Mouse (Mus musculus): Measurements from ENCODE around the gene Usp1.
"Not testable (repeated sequence)": the region's sequence is repeated elsewhere in the genome, so short reads cannot be mapped to it uniquely, and the experiment has no call there.

The Usp1 gene

GRCm38 (mm10) chr4:98923568-98924070, at the start of gene Usp1:
TSS of gene Usp1 (plus strand) at chr4:98923810.
- DNase-seq = peak; percentile 83 to 87

DNA sequence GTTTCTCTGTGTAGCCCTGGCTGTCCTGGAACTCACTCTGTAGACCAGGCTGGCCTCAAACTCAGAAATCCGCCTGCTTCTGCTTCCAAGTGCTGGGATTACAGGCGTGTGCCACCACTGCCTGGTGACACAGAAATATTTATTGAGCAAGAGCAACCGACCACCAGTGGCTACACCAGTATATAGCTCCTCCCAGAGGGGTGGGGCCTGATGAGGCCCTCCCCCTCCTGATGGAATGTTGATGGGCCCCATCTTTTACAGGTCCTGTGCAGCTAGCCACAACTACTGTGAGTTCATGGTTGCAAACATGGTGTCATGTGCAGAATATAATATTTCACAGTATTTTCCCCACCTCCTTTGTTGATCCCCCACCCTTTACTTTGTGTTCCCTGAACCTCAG, 40.9 kb upstream of the Usp1 start:
- no peak for DNase-seq

DNA sequence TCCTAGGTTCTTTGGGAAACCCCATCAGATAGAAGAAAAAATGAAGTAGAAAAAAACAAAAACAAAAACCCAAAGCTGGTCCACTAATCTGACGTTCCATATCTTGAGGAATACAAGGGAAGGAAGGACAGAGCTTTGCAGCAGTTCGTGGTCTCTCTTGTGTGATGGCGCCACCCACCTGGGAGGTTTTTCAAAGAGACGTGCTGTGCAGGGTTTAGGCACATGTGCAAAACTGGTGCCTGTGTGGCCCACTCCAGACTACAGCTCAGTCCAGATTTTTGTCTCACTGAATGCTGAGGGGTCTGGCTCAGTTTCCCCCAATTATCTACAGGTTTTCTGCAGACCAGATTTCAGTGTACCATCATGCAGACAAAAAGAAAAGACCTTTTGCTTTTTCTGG, 37.2 kb upstream of the Usp1 start:
- no peak for DNase-seq

DNA sequence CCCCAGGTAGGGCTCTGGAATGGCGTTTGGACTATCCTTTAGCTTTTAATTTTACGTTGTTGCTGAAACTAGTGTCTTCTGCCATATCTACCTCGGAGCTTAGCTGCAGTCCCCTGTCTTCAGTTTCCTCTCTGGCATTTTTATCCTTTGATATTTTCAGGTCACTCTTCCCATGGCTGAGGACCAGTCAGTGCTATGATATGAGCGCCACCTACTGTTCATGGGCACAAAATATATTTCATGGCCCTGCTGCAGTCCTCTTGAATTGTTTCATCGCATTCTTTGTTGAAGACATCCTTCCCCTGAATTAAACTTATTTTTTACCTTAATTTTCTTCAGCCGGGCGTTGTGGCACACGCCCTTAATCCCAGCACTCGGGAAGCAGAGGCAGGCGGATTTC, 36.5 kb upstream of the Usp1 start:
- DNase-seq = no peak

- no peak for DNase-seq
Measured at GRCm38 (mm10) chr4:98910246-98910645, 13.4 kb upstream of the Usp1 start.

GRCm38 (mm10) chr4:98917724-98918123, 5.9 kb upstream of the Usp1 start:
- DNase-seq = no peak

DNA sequence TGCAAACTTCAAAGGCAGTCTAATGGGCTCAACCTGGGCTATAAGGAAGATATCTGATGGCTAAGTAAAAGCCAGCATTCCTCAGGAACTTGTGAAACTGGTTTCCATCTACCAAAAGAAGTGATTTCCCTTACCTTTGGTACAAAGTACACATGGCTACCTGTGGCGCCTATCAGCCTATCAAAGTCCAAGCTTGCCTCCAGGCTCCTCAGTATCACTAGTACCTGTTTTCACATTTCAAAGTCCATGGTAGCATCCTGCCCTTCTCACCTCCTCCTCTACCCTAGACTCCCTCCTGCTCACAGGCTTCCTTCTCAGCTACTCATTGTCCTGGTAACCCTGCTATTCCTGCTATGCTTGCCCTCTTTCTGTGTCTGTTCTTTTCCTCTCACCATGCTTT, 5.4 kb upstream of the Usp1 start:
- no peak for DNase-seq

GRCm38 (mm10) chr4:98920896-98921295, 2.7 kb upstream of the Usp1 start:
- DNase-seq = no peak

DNA sequence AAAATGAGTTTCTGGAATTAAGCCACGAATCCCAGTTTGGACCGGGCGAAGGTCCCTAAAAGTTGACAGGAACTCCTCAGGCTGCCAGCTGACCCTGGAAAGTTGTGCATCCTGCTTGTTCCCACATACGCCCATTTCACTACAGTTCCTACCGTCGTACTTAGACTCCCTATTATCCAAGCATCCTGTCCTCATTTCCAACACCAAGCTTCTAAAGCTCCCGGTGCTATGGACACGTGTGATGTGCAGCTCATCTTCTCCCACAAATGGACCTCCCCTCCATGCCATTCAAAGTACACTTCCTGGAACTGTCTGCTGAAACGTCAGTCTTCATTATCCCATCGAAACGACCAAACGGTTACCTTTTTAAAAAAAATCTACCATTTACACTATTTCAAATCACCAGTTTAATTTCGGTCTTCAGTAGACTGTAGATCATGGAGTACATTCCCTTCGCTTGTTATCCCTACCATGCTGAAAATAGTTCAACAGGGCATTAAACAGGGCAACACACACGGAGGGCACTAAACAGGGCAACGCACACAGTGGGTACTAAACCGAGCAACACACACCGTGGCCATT, 1.5 kb upstream of the Usp1 start:
- DNase-seq = peak in 1 of 2 experiments; percentile 9

DNA sequence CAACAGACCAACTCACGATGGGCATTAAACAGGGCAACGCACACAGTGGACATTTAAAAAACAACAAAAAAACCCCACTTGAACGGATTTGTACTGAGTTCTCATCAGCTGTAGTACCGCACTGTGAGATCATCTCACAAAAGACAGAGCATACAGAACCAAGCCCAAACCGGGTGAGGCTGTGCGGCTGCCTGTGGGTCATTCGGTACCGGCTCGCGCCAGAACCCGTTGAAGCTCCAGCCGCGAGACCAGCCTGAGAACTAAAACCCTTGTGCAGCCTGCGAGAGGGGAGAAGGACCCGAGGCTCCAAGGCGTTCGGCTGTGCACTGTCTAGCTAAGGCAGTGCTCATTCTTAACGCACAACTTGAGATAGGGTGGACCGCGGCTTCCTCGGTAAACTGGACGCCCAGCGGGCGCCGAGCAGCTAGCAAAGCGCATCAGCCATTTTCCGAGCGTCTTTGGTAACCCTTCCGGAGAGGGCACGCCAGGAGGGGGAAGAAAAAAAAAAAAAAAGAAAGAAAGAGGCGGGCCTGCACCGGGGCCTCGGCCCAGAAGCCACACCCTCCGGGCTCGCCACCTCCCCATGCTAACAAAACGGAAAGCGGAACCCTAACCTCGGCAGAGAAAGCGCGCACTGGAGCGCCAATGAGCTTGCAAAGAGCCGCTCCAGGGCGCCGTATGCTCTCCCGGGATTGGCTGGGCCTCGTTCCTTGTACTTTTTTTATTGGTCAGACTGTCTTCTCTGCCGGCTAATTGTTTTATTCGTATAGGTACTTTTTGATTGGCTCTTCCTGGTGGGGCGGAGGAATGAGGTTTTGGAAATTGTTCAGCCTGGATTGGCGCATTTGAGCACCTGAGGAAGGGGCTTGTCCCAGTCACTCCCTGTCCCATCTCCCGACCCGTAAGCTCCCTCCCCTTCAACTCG, 705 bp upstream of the Usp1 start:
- DNase-seq = peak; percentile 92 to 98

DNA sequence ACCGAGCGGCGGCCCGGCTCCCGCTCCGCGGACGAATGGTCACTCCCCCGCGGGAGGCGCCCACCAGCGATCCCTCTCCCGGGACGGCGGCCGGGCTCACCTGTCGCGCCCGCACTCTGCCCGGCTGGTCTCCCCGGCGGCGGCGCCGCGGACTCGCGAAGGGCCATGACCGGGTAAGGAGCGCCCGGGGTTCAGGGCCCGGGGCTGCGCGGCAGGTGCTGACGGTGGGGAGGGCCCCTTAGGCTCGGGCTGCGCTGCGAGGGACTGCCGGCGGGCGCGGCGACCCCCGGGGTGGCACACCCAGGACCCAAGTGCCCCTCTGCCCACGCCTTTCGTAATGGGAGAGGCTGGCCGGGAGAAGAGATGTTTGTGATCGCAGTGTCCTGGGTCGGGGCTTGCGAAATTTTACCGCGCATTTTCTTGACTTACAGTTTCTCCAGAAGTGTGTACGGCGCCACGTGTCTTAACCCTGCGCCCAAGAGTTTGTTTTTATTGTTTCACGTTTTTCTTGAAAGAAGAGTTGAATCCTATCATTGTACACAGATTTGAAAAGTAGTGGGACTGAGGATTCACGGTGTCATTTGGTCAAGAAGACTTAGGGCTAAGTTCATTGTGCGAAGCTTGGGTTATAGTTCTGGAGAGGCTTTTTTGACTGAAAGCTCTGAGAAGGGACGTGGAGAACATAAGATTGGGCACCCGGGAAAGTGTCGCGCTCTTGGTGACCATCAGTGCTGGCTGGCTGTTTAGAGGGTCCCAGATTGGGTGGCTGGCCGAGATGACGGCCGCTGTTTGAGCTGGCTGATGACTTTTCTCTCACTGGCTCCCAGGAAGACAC, 678 bp downstream of the Usp1 start:
- peak; percentile 17 to 18 for DNase-seq

GRCm38 (mm10) chr4:98924906-98925178, 1.2 kb downstream of the Usp1 start:
- no peak for DNase-seq

DNA sequence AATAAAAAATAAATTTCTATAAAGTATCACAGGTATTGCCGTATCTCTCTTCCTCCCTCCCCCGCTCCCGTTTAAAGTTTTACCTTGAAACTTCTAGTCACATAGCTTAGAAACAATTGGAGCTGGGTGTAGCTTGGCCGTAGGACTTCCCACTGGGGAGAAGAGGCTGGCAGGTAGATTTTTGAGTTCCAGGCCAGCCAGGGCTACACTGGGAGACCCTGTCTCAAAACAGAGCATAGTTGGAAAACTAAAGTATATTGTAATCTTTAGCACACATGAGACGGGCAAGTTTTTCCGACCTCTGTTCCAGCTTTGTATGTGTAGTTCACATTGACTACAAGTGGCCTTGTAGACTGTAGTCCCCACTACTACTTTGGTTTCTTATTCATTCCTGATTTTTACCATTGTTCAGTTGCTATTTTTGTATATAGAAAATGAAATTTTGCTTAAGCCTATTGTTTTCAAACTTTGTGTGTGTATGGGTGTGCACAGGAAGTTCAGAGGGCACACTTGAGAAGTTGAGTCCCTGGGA, 1.7 kb downstream of the Usp1 start:
- DNase-seq = no peak

- no peak for DNase-seq
Measured at GRCm38 (mm10) chr4:98936036-98936435, 12.4 kb downstream of the Usp1 start.

GRCm38 (mm10) chr4:98938210-98938609, 14.6 kb downstream of the Usp1 start:
- not testable (repeated sequence) for DNase-seq

- DNase-seq = no peak
Measured at GRCm38 (mm10) chr4:98950563-98950962, 27.0 kb downstream of the Usp1 start.

DNA sequence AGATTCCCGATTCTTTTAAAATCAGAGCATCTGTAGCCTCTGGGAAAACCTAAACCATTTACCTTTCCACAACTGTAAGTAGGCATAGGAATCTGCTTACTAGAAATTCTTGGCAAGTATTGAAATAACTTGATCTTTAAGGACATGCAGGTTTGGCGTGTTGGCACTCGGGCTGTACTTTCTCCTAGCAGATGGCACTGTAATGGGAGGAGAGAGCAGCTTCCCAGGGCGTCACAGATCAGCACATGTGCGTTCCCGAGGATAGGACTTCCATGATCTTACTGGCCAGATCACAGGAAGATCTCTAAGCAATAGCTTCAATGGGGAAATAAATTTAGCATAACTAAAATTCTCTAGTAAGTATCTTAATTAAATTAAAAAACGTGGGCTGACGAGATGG, 32.4 kb downstream of the Usp1 start:
- DNase-seq = no peak

DNA sequence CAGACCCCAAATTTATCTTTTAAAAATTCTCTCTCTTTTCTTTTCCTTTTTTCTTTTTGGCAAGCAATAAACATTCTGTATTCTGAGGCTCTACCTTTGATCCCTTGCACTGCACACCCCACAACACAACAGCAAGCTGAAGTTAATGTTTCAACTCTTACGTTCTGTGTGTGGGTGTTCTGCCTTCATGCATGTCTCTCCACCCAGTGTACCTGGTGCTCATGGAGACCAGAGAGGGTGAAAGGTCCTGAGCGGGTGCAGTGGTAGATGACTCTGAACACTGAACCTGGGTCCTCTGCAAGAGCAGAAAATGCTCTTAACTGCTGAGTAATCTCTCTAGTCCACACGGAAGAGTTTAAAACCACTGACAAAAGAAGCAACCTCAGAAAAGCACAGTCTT, 36.6 kb downstream of the Usp1 start:
- DNase-seq = no peak

- no peak for DNase-seq
Measured at GRCm38 (mm10) chr4:98969946-98970345, 46.3 kb downstream of the Usp1 start.

- DNase-seq = no peak
Measured at GRCm38 (mm10) chr4:98975741-98976140, 52.1 kb downstream of the Usp1 start.

- DNase-seq = not testable (repeated sequence)
Measured at GRCm38 (mm10) chr4:98978288-98978687, 54.7 kb downstream of the Usp1 start.

- DNase-seq = no peak
Measured at GRCm38 (mm10) chr4:98978693-98979092, 55.1 kb downstream of the Usp1 start.

- not testable (repeated sequence) for DNase-seq
Measured at GRCm38 (mm10) chr4:98979976-98980375, 56.4 kb downstream of the Usp1 start.

Data from thymus, postnatal 36 days (tissue).